Mouse (Mus musculus): ENCODE results near the gene Icmt.

- TF ChIP-seq GATA1 (IDR thresholded peaks at IDR 0.05; ENCODE audit: borderline replicate concordance, low read length) (no peak), FLI1 (IDR thresholded peaks at IDR 0.05; ENCODE audit: low read length) (no peak)
These were observed 22.3 kb upstream of the Icmt start for GRCm38 (mm10) chr4:152274681-152275131.

Measured in megakaryocyte, embryonic 14.5 days (primary cell).